ENCODE assay signal across 23 mouse cellular contexts in genomic region chr9:64011356-64011755, GRCm38 (mm10). TPM values are rescaled to one million over a fixed set of nuclear protein-coding genes. Genes with fewer than 3 reads are reported as not detected.
A peak's percentile ranks its signal among the peaks of the same experiment; 100 is the strongest.
DNase-seq lines count a peak whose midpoint lies in the region; ATAC-seq and TF ChIP-seq lines count a peak whose summit lies in the region.
"Had no signal": no experiment of that assay in that cellular context is flagged by ENCODE, and none has a peak within 500 bp of the region (broad histone marks: within the 10 kb centered on the region; RNA-seq: fewer than 3 reads in every experiment).

No protein-coding gene starts in this region.

- no peak for DNase-seq in heart, adult 2 months
- DNase-seq in liver, adult 2 months (ENCODE audit: extremely low read depth, low read depth, low spot score) = no peak
- no peak for DNase-seq in liver
- DNase-seq in testis, postnatal 14 days (ENCODE audit: low spot score) = no peak
- no peak for DNase-seq in cerebellum, adult 11-12 months
- DNase-seq: adrenal gland, adult 2 months; cerebellum, postnatal 10 days; gastrocnemius, postnatal 36 days; heart, postnatal 14 days; kidney, postnatal 10 days; lung, postnatal 14 days; right cerebral cortex, postnatal 14 days had no signal

- H3K79me2 ChIP-seq in heart, adult 2 months (replicated peaks; ENCODE audit: control insufficient read depth, insufficient read depth, low read length) = no peaks in the 10 kb centered on the region
- H3K79me2 ChIP-seq in liver, adult 2 months (ENCODE audit: control insufficient read depth, insufficient read depth, low read length) = peaks cover 8% of the 10 kb centered on the region; the same call in 1 of the 2 replicates

- no peaks in the 10 kb centered on the region; the same call in 1 of the 2 replicates for H3K9me3 ChIP-seq in heart, embryonic 11.5 days (replicated peaks; ENCODE audit: control insufficient read depth, low read length)
- H3K9me3 ChIP-seq: forebrain, embryonic 13.5 days; stomach, embryonic 15.5 days had no signal

- ATAC-seq in heart, embryonic 11.5 days (replicated peaks; ENCODE audit: insufficient number of reproducible peaks, low FRiP score, low TSS enrichment) = no peak
- ATAC-seq: CD4-positive, CD25-positive, alpha-beta regulatory T cell, adult 4 months; forebrain, embryonic 13.5 days; midbrain, embryonic 16.5 days had no signal

- H3K27ac ChIP-seq in heart, adult 2 months = no peak overlapping the region
- H3K27ac ChIP-seq in heart, embryonic 11.5 days (ENCODE audit: low read depth, low read length) = no peak overlapping the region
- H3K27ac ChIP-seq in liver, adult 2 months (replicated peaks; ENCODE audit: insufficient read depth, low read depth, low read length) = no peak overlapping the region
- no peak overlapping the region for H3K27ac ChIP-seq in testis, adult 2 months (ENCODE audit: control insufficient read depth, insufficient read depth, low read depth, low read length)
- H3K27ac ChIP-seq: embryonic facial prominence, embryonic 12.5 days; forebrain, embryonic 13.5 days; heart, embryonic 10.5 days; hindbrain, embryonic 13.5 days; stomach, embryonic 15.5 days had no signal

- H3K4me2 ChIP-seq in heart, embryonic 11.5 days = no peak overlapping the region
- H3K4me2 ChIP-seq: embryonic facial prominence, embryonic 12.5 days; forebrain, embryonic 13.5 days; hindbrain, embryonic 13.5 days; stomach, embryonic 15.5 days had no signal

- no peak for TF ChIP-seq POLR2A in heart, adult 2 months (IDR thresholded peaks at IDR 0.05; ENCODE audit: insufficient read depth, low read depth, low read length)
- no peak for TF ChIP-seq POLR2A in liver, adult 2 months (IDR thresholded peaks at IDR 0.05; ENCODE audit: extremely low read depth, insufficient read depth, low read length)
- no peak for TF ChIP-seq POLR2A in testis, adult 2 months (IDR thresholded peaks at IDR 0.05; ENCODE audit: control insufficient read depth, low read depth, low read length)

- no peak for TF ChIP-seq EP300 in heart, adult 2 months (IDR thresholded peaks at IDR 0.05; ENCODE audit: insufficient read depth, low read depth, low read length)

- 100% methylated on average over 1 of the region's 1 CpGs for WGBS in heart, adult 2 months
- 96% methylated on average over 1 of the region's 1 CpGs for WGBS in heart, embryonic 11.5 days (ENCODE audit: insufficient replicate concordance)
- WGBS in liver, adult 2 months = 97% methylated on average over 1 of the region's 1 CpGs

- peak; percentile 33; the same call in 1 of the 2 replicates for TF ChIP-seq CTCF in heart, adult 2 months (IDR thresholded peaks at IDR 0.05)
- TF ChIP-seq CTCF in liver, adult 2 months (IDR thresholded peaks at IDR 0.05; ENCODE audit: low read depth, low read length) = peak; percentile 12; the same call in 1 of the 2 replicates
- TF ChIP-seq CTCF in testis, adult 2 months (IDR thresholded peaks at IDR 0.05; ENCODE audit: control insufficient read depth, insufficient read depth, insufficient replicate concordance, low read depth, low read length) = peak; percentile 6; the same call in 1 of the 2 replicates

- no peak overlapping the region for H3K4me3 ChIP-seq in heart, adult 2 months
- H3K4me3 ChIP-seq in heart, embryonic 11.5 days (ENCODE audit: low read depth, low read length) = no peak overlapping the region
- H3K4me3 ChIP-seq in liver, adult 2 months (ENCODE audit: insufficient read depth, low read depth, low read length) = no peak overlapping the region
- H3K4me3 ChIP-seq in testis, adult 2 months (ENCODE audit: control insufficient read depth, low read depth, low read length) = no peak overlapping the region
- H3K4me3 ChIP-seq: embryonic facial prominence, embryonic 12.5 days; erythroblast, embryonic 14.5 days; forebrain, embryonic 13.5 days; hindbrain, embryonic 13.5 days; stomach, embryonic 15.5 days had no signal

- intact Hi-C loops in heart, adult 2 months (cut with DNase I) = no loop called here

- no peak overlapping the region for H3K9ac ChIP-seq in heart, adult 2 months (ENCODE audit: low read depth, low read length)
- H3K9ac ChIP-seq in heart, embryonic 11.5 days (ENCODE audit: low read depth, low read length) = no peak overlapping the region
- no peak overlapping the region for H3K9ac ChIP-seq in liver, adult 2 months (ENCODE audit: low read depth, low read length)
- H3K9ac ChIP-seq: embryonic facial prominence, embryonic 12.5 days; forebrain, embryonic 13.5 days; hindbrain, embryonic 13.5 days; stomach, embryonic 15.5 days had no signal

- H3K4me1 ChIP-seq in heart, adult 2 months (ENCODE audit: control insufficient read depth, insufficient read depth, low read length) = peaks cover 2% of the 10 kb centered on the region; the same call in 1 of the 2 replicates
- peaks cover 36% of the 10 kb centered on the region for H3K4me1 ChIP-seq in heart, embryonic 11.5 days (ENCODE audit: control insufficient read depth, insufficient read depth, low read length)
- peaks cover 2% of the 10 kb centered on the region; the same call in 1 of the 2 replicates for H3K4me1 ChIP-seq in liver, adult 2 months (ENCODE audit: control insufficient read depth, insufficient read depth, low read length)
- H3K4me1 ChIP-seq in testis, adult 2 months (ENCODE audit: control insufficient read depth, insufficient read depth, low read length) = no peaks in the 10 kb centered on the region

- no peaks in the 10 kb centered on the region for H3K36me3 ChIP-seq in heart, adult 2 months (ENCODE audit: control insufficient read depth, insufficient read depth, low read length)
- H3K36me3 ChIP-seq in heart, embryonic 11.5 days (ENCODE audit: control insufficient read depth, insufficient read depth, low read length) = peaks cover 36% of the 10 kb centered on the region
- H3K36me3 ChIP-seq in liver, adult 2 months (ENCODE audit: control insufficient read depth, insufficient read depth, low read length) = peaks cover 6% of the 10 kb centered on the region; the same call in 1 of the 2 replicates
- no peaks in the 10 kb centered on the region for H3K36me3 ChIP-seq in testis, adult 2 months (ENCODE audit: control insufficient read depth, insufficient read depth, low read length)

- no peaks in the 10 kb centered on the region for H3K27me3 ChIP-seq in heart, adult 2 months (ENCODE audit: control insufficient read depth, insufficient read depth, low read length)
- no peaks in the 10 kb centered on the region for H3K27me3 ChIP-seq in heart, embryonic 11.5 days (ENCODE audit: control insufficient read depth, insufficient read depth, low read length)
- H3K27me3 ChIP-seq in liver, adult 2 months (ENCODE audit: control insufficient read depth, insufficient read depth, low read length) = no peaks in the 10 kb centered on the region
- no peaks in the 10 kb centered on the region for H3K27me3 ChIP-seq in testis, adult 2 months (ENCODE audit: control insufficient read depth, insufficient read depth, low read length)
- H3K27me3 ChIP-seq: embryonic facial prominence, embryonic 12.5 days; stomach, embryonic 15.5 days had no signal

RNA-seq across cellular contexts. Expression of gene Smad6, which starts 10.5 kb away (rescaled TPM):
- 10 to 100 TPM; 11.0 to 15.1 TPM for total RNA-seq in heart, adult 2 months (2021)
- polyA plus RNA-seq in heart, adult 2 months (2012; rRNA removed) = 9.6 and 14.7 TPM in 2 replicates
- polyA plus RNA-seq in heart, embryonic 11.5 days (2014; fragmentation: Nextera tagmentation; extraction: Ambion mirVana) = 30.5 and 31.6 TPM in 2 replicates
- total RNA-seq in liver, adult 2 months (2014; rRNA removed) = 4.1 and 6.0 TPM in 2 replicates
- 11.4 and 12.6 TPM in 2 replicates for polyA plus RNA-seq in liver, adult 2 months (2012; rRNA removed)
- 34.5 and 38.1 TPM in 2 replicates for polyA plus RNA-seq in testis, adult 2 months (2012; rRNA removed)
- total RNA-seq: neutrophil, adult 5-6 weeks had no signal
